Mouse (Mus musculus) heart, postnatal 14 days (tissue): ENCODE measurements around the gene 4921504E06Rik. TPM values are rescaled to one million over a fixed set of nuclear protein-coding genes. Genes with fewer than 3 reads are reported as not detected.

Experiments
- DNase-seq, 2 experiments: peaks; one replicate each; pipeline ENCODE4 v3.0.0; 2021 to 2022
- intact Hi-C: fragments of 180-260 bp; cut with DNase I; formaldehyde crosslinking; loops from one replicate; pipeline ENCODE4 v1.15.1; 2025
- total RNA-seq, 2 experiments: library from RNA; stranded (reverse); gene quantifications; 2 replicates each; pipeline ENCODE4 v1.2.3; 2021

The 4921504E06Rik gene
- total RNA-seq, 2 experiments from 2014 or later = not detected

DNA sequence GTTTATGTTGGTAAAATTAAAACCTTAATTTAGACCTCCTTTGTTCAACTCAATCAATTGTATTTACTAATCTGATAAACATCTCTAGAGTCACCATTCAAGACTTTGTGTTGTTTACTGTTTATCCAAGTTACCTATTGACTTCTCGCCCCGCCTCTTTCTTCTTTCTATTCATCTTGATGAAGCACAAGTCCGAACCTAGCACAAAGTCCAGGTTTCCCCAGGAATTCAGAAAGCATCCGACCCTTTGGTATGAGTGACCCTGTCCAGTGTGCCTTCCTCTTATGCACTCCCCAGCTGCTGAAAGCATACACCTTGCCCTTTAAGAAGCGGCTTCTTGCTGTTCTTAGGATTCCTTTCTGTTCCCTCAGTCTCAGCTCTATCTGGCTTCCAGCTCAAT, 41.3 kb downstream of the 4921504E06Rik start:
- DNase-seq = no peak
- intact Hi-C loops = no loop called here

- intact Hi-C loops = no loop called here
- no peak for DNase-seq
Measured at GRCm38 (mm10) chr2:19511032-19511431, 42.7 kb downstream of the 4921504E06Rik start.

DNA sequence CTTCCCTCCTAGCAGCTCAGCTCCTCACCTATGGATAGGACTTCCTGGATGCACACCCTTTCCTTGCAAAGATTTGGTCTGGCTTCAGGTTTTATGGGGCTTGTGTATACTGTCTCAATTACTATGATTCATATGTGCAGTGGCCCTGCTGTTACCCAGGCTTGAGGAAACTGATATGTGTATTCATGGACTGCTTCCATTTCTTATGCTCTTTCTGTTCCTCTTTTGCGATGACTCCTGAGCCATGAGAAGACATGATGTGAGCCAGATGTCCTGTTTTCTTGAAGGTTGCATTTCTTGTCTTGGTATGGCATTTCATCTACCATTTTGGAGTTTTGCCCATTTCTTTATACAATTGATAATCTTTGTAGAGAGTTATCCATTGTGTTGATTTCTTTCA, 48.0 kb downstream of the 4921504E06Rik start:
- DNase-seq = no peak
- intact Hi-C loops = no loop called here

GRCm38 (mm10) chr2:19490262-19490661, 63.5 kb downstream of the 4921504E06Rik start:
- no peak for DNase-seq
- intact Hi-C loops = no loop called here

DNA sequence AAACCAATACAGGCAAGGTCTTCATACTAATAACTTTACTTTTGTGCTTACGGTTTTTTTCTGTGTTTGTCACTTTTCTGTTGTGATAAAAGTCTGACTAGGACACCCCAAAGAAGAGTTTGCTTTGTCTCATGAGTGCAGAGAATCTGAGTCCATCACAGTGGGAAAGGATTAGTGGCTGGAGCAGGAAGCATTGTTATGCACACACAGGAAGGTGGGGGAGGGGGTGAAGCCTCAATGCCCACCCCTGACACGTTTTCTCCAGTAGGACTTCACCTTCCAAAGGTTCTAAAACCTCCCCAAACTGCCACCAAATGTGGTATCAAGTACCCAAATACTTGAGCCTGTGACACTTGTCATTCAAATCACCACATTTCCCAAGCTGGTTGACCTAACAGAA, 91.8 kb downstream of the 4921504E06Rik start:
- DNase-seq = no peak
- intact Hi-C loops = no loop called here

GRCm38 (mm10) chr2:19458785-19459184, 94.9 kb downstream of the 4921504E06Rik start:
- no peak for DNase-seq
- intact Hi-C loops = no loop called here

DNA sequence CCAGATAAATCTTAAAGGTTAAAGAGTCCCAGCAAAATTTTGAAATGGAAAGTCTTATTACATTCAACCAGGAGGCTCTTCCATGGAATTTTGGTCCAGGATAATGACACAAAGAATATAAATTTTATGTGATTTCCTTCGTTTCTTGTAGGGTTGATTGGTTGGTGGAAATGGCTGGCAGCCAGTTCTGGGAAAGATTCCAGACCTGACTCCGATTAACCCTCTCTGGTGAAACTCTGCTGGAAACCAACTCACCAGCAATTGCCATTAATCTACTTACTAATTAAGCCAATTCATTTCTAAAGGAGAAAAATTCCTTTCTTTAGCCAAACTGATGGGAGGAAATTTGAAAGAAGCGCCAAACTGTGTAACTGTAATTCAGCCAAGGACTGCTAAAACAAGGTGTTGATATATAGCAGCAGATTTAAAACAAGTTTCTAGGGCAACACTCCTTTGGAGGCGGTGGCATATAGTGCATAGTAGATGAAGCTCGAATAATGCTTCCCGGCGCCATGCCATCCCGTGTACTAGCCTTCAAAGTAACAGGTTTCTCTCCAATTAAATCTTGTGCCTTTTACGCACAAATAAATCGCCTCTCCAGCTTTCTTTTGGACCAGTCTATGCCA, 97.7 kb downstream of the 4921504E06Rik start:
- no peak for DNase-seq
- intact Hi-C loops = no loop called here

- DNase-seq = no peak
- intact Hi-C loops = no loop called here
Measured at GRCm38 (mm10) chr2:19455228-19455627, 98.5 kb downstream of the 4921504E06Rik start.

- DNase-seq = no peak
- intact Hi-C loops = no loop called here
Measured at GRCm38 (mm10) chr2:19452531-19453055, 101.1 kb downstream of the 4921504E06Rik start.

- DNase-seq = no peak
- intact Hi-C loops = no loop called here
Measured at GRCm38 (mm10) chr2:19449308-19449707, 104.4 kb downstream of the 4921504E06Rik start.

DNA sequence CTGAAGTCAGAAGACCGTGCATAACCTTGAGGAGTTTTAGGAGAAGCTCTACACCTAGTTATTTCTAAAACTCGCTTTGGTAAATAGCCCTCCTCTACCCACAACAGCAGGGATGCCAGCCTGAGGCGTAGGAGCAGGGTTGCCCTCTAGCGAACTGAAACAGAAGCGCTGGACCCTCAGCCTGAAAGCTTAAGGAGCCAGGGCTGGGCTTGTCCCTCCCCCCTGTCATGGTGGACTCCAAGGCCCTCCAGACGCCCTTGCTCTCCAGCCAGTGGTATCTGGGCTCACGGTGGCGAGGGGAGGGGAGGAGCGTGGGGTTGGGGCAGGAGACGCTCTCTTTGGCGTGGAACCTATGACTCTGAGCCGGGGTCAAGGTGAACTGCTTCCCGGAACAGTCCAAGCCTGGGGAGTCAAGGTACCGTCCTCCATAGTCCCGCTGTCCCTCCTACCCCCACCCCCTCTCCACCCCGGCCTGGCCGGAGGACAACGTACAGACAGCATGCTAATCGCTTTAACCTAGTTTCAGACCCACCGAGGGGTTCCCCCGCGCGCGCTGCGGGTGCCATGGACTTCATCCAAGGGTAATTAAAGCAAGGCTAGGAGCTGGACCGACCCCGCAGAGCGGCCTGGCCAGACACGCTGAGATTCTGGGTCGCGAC, 105.5 kb downstream of the 4921504E06Rik start:
- intact Hi-C loops = no loop called here
- no peak for DNase-seq

- intact Hi-C loops = no loop called here
- DNase-seq = no peak
Measured at GRCm38 (mm10) chr2:19446746-19447145, 107.0 kb downstream of the 4921504E06Rik start.

- intact Hi-C loops = no loop called here
- no peak for DNase-seq
Measured at GRCm38 (mm10) chr2:19445871-19446501, 107.7 kb downstream of the 4921504E06Rik start.

DNA sequence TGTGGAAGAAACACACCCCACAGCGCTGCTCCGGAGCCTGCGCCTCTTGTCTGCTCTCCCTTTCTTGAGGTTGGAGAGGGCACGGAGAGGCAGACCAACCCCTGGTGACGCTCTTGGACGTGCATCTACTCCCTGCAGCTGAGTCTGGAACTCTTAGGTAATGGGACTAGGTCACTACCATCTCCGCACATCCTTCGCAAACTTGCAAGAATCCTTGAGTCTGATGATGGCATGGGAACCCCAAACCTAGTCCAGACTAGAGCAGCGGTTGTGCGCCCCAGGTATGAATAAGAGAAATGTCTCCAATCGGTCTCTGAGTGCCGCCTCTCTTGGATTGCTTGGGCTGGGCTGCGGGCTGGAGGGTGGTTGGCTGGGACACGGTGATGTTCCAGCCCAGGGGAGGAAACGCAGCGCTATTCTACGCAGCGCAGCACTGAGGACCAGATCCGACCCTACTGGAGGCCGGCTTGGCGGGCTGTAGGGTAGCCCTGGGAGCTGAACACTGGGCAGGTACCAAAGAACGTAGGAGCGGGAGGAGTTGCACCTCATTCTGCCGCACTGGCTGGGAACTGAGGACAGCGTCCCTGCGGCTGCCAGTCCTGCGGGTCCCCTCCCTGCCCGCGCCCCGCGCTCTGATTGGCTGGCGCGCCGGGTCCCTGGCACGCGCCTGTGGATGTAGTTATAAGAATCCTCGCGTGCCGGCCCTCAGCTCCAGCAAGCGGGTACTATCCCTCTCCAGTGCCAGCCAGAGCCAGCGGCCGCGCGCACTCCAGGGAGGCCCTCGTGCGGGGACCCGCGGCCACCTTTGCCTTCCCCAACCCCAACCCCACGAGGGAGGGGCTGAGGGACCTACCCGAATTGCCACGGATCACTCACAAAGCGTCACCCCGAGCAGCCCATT, 108.5 kb downstream of the 4921504E06Rik start, which contains the start of gene Ptf1a:
Gene Ptf1a, plus strand, starts transcription at position 733 of the 901 bp plus-strand sequence.
- no peak for DNase-seq
- intact Hi-C loops = no loop called here

- intact Hi-C loops = no loop called here
- no peak for DNase-seq
Measured at GRCm38 (mm10) chr2:19444346-19444745, 109.4 kb downstream of the 4921504E06Rik start.

DNA sequence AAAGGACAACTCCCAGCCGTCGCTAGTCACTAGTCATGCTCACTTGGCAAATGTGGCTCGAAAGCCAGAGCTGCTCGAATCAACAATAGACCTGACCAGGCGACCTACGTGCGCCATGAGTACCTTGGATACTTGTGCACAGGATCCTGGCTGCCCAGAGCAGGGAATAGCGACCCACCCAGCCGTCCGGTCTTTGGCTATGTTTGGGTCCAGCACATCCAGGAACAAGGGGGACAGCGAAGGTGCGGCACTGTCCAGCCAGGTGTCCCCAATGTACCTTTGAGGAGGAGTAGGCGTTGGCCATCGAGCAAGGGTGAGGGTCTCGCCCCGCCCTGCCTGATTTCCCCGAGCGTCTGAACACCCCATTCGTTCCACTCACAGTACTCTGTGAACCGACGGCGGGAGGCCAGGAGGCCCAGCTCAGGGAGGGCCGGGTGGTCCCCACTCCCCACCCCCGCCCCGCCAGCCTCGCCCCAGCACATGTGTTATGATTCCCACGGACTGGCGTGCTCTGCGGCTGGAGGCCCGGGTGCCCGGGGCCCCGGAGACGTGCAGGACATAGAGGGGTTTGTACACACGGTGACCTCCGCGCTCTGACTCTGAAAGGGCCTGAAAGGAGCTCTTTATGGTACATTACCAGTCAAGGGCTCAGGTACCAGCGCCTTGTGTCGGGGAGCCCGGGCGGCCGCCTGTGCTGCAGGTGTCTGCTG, 121.9 kb downstream of the 4921504E06Rik start:
- DNase-seq = no peak
- intact Hi-C loops = no loop called here

DNA sequence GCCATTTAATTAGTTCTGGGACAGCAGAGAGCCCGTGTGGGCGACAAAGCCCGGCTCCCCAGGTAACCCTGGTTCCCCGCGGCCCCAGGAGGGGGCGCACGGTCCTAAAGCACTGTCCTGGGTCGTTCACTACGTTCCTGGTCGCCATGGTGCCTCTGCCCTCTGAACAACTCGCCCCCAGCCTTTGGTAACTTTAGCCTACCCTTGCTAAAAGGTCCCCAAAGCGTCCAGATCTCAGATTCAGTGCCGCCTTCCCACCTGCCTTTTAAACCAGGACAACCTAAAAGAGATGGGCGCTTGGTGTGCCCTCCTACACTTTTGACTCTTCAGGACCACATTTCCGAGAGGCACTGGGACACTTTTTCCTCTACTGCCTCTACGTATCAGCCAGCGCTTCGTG, 122.5 kb downstream of the 4921504E06Rik start:
- no peak for DNase-seq

GRCm38 (mm10) chr2:19430746-19431145, 123.0 kb downstream of the 4921504E06Rik start:
- intact Hi-C loops = no loop called here
- no peak for DNase-seq

More for the DNA sequence above, 122.5 kb downstream of the 4921504E06Rik start:
- intact Hi-C loops = no loop called here

GRCm38 (mm10) chr2:19429691-19430690, 123.7 kb downstream of the 4921504E06Rik start:
- no peak for DNase-seq
- intact Hi-C loops = no loop called here
